Mouse (Mus musculus) urinary bladder, postnatal 14 days (tissue): ENCODE results near the gene Zfp574.

Source experiments
- DNase-seq: peaks from one replicate; pipeline ENCODE4 v3.0.0; 2021; ENCODE audit warnings: low spot score

The Zfp574 gene

DNA sequence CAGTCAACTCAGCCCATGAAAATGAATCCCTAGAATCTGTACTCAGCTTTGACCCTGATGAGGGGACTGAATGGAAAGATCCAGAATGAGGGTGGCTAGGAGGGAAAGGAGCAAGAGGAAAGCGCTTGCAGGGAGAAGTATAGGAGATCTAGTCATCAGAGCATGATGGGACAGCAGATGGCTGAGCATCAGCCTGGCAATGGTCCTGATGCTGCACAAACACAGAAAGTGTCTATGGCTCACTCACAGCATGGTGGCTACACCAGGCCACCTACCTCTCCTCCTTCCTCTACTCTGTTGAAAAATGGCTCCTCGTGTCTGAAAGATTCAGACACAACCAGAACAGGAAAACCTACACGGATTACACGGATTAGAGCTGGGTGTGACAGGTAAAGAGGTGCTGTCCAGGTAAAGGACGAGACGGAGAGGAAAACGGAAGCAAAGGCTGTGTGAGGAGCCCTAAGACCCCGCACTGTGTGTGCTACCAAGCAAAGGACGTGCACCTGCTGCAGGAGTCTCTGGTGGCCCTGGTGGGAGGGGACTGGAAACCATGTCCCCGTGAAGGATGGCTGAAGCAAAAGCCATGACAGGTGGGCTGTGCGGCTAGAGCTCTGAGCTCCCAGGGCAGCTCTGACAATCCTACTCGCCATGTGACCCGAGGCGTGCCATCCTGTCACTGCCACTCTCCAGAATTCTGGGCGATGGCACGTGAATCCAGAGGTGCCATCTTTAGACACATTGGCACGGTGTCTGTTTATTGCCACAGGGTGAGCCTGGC is 40.0 kb downstream of the Zfp574 start:
- no peak for DNase-seq

DNA sequence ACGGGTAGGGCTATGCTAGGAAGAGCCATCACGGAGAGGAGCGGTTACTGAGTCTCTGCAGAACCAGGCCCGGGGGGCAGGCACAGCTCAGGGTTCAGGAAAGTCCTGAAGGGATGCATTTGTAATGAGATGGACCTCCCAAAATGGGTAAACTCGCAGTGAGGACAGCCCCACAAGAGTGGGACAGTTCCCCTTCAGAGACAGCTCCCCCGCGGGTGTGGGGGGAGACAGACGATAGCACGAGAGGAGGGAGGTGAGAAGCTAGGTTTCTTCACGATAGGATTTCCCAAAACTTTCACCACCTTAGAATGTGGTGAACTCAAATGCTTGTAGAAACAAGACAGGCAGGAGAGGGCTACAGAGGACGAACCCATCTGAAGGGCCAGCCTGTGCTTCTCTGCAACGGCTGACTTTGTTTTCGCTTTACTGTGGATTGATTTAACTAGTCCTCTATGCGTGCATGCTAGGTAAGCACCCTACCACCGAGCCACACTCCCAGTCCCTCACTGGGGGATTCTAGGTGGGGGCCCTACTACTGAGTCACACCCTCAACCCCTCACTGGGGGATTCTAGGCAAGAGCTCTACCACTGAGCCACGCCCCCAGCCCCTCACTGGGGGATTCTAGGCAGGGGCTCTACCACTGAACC is 40.7 kb downstream of the Zfp574 start:
- DNase-seq, result no peak

DNA sequence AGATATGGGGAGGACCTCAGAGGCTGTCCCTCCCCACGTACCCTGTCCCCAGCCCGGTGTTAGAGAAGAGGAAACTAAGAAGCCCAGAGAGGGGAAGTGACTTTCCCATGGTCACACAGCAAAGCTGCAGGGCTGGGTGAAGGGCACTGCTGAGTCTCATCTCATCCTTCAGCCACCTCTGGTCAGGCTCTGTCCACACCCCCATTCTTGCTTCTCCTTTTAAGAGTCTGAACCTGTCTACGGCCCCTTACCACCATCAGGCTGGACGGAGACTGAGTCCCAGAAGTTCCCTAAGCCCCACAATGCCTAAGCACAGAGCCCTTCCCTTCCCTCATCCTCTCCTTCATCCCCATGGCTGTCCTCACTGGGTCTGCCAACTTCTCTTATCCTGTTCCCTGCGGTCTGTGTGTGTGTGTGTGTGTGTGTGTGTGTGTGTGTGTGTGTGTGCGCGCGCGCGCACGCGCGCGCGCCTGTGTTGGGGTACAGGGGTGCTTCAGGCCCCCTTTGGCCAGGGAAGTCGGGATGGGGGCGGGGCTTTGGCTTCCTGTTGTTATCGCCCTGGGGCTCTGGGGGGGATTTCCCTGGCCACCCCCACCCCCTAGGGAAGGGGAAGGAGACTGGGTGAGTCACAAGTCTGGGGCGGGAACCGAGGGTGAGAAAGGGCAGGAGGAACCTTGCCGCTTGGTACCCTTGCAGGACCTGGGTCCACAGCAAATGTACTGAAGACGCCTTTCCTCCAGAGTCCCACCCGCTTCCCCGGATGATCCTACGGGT is 47.9 kb downstream of the Zfp574 start:
- DNase-seq, result no peak

DNA sequence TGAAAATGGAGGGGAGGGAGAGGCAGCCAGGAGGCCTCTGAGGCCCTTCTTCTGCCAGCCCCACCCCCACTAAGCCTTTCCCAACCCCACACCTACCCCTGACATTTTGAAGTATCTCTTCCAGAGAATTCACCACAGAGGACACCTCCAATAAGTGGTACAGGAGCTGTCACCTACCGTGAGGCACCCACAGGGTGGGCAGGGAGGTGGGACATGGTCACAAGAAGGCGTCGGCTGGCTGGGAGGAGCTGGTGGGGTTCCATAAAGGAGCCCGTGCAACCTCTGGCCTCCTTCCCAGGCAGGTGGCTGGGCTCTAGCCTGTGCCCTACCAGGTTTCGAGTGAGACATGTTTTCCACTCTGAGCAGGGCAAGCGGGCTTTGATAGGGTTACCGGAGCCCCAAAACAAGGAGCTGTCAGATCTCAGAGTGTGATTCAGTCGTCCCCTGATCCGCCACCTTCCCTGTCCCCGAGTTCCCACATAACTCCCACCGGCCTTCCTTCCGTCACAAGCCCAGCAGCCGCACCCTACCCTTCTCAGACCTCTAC is 48.9 kb downstream of the Zfp574 start:
- DNase-seq, result no peak

DNA sequence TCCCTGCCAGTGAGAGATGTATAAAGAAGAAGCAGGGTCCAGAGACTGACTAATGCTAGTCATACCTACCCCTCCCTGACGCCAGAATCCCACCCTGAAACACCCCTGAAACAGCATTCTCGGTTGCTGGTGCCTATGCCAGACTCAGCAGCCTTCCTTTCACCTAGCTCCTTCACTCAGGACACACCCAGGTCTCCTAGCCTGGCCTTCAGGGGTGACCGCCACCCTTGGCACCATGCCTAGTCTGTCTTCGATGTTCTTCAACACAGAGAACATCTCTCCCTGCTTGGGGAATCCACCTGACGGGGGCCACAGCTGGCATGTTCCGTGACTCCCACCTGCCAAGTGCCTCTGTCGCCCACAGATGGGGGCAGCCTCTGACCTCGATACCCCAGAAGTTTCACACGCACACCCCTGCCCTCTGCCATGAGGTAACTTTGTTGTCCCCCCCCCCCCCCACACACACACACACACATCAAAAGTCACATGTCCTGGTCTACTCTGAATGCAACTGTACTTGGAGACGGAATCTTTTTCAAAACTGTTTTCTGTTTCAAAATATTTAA is 53.4 kb downstream of the Zfp574 start:
- DNase-seq, result no peak

DNA sequence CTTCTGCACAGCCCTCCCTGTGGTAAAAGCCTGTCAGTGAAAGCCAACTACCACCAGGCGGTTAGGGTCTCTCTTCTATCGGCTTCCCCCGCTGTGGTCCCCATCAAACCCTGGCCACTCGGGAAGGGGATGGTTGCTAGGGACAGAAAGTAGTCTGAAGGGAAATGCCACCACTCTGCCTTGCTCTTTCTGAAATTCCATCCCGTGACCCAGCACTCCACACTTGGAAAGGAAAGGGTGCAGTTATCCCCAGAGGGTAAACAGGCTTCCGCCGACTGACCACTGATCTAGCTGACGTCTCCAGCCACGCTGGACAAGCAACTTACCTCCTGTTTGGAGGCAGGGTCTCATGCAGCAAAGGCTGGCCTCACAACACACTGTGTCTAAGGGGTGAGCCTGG is 55.6 kb downstream of the Zfp574 start:
- no peak for DNase-seq

DNA sequence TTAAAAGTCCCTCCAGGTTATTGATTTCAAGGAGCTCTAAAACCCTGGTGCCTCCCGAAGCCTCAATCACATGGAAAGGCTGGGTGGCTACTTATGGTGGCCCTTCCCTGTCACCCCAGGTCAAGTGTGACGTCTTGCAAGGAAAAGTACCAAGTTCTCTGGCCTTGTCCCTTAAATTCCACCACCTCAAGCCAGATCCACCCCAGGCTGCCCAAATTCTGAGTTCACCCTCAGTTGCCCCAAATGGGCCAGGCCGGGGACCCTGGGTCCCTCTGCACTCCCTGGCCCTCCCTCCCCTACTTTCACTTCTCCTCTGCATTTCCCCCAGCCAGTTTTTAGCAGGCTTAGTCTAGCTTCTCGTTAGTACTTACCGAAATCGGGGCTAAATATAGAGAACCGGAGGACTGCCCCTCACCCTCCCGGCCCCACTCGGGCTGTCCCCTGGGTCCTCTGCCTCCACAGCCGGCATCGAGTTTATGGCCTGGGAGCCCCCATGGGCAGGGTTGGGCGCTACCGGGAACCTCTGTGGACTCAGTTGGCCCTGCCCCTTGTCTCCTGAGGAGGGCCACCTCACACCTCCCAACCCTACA is 57.1 kb downstream of the Zfp574 start:
- DNase-seq, result no peak

DNA sequence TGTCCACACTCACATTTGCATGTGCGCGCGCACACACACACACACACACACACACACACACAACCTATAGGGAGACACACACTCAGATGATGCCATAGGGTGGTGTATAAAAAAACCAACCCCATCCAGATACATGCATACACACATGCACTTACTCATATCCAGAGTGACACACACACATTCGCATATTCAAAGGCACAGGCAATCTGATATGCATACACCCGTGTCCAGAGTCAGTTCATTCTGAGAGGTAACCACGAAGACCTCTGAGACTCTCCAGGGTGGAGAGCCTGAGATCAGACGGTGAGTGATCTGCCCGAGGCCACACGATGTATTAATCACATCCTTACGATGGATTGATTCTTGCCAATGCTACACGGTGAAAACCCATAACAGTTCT is 58.2 kb downstream of the Zfp574 start:
- no peak for DNase-seq

DNA sequence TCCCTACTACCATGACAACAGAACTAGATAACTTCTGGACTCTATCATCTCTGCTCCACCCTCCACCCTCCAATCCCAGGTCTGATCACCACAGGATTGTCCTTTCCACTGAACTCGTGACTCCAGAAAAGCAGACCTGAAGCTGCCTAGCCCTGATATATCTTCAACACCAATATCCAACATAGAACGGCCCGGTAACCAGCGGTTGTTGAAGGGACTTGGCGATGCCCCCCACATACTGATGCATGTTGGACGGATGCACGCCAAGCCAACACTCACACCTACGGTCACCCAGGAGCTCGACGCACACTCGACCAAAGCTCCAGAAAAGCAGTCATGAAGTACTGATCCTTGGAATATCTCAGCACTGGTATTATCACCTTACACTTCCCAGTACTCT is 58.9 kb downstream of the Zfp574 start:
- no peak for DNase-seq

DNA sequence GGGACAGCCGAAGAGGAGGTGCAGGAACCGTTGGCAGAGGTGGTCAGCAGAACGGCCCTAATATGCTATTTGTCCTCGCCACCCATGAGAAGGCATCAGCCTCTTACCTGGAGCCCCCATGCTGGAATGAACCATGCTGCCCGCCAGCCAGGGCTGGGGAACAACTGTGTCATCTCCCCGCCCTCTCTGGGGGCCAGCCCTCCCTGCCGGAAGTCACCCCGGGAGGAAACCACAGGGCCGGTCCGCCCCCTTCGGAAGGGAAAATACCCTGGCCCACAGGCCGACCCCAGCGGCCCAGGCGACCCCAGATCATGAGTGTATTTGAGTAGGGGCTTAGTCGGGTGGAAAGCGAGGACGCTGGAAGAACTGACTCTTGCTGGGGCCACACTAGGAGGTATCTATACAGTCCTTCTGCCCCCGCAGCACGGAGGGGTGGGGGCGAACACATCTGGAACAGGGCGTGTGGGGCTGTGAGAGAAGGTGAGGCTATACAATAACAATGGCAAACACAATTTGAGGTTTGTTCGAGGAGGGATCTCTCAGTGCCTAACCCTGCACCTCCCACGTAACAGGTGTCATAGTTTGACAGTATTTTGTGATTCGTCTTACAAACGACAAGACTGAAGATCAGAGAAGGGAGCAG is 60.1 kb downstream of the Zfp574 start:
- DNase-seq, result no peak
